Mouse (Mus musculus) midbrain, embryonic 13.5 days (tissue): ENCODE measurements around the gene Syt6. TPM values are rescaled to one million over a fixed set of nuclear protein-coding genes. Genes with fewer than 3 reads are reported as not detected.
"Not testable (repeated sequence)": the region's sequence is repeated elsewhere in the genome, so short reads cannot be mapped to it uniquely, and the experiment has no call there.

ENCODE experiments used
- ATAC-seq: fragments of 200-750 bp; cut with Nextera tagmentation; 2 replicates; pipeline ENCODE4 v1.8.0; 2017; ENCODE audit warnings: mild to moderate bottlenecking, moderate TSS enrichment, moderate library complexity
- H3K27ac ChIP-seq: fragments of 300-500 bp; sonication (generic); 2 replicates; pipeline ENCODE4 v1.5.1; 2015; ENCODE audit warnings: inconsistent platforms, mild to moderate bottlenecking, moderate library complexity
- H3K27me3 ChIP-seq: fragments of 300-500 bp; sonication (generic); 2 replicates; pipeline ENCODE4 v1.6.1; 2015; ENCODE audit warnings: mild to moderate bottlenecking, inconsistent platforms
- H3K36me3 ChIP-seq: fragments of 300-500 bp; sonication (generic); 2 replicates; pipeline ENCODE4 v1.6.1; 2015; ENCODE audit warnings: mild to moderate bottlenecking, inconsistent platforms
- H3K4me1 ChIP-seq: fragments of 300-500 bp; sonication (generic); replicated peaks from 2 replicates; pipeline ENCODE4 v1.6.1; 2015; ENCODE audit warnings: inconsistent platforms
- H3K4me2 ChIP-seq: fragments of 300-500 bp; sonication (generic); replicated peaks from 2 replicates; pipeline ENCODE4 v1.6.1; 2015; ENCODE audit warnings: moderate library complexity, mild to moderate bottlenecking, inconsistent platforms
- H3K4me3 ChIP-seq: fragments of 300-500 bp; sonication (generic); replicated peaks from 2 replicates; pipeline ENCODE4 v1.5.1; 2015; ENCODE audit warnings: mild to moderate bottlenecking, inconsistent platforms
- H3K9ac ChIP-seq: fragments of 300-500 bp; sonication (generic); replicated peaks from 2 replicates; pipeline ENCODE4 v1.6.1; 2015; ENCODE audit warnings: mild to moderate bottlenecking, inconsistent platforms
- H3K9me3 ChIP-seq: fragments of 300-500 bp; sonication (generic); 2 replicates; pipeline ENCODE4 v1.6.1; 2016; ENCODE audit warnings: mild to moderate bottlenecking, inconsistent platforms
- WGBS: fragments of 180-500 bp; shearing (Covaris S2); methylation state at CpG from one replicate; pipeline ENCODE4 v1.1.7; 2015; 5-methylcytosine and 5-hydroxymethylcytosine counted together
- polyA plus RNA-seq: library from polyadenylated mRNA; unstranded; fragments of >200 nt; fragmentation: Nextera tagmentation; extraction: Ambion mirVana; gene quantifications from 2 replicates; pipeline ENCODE4 v1.2.1, GENCODE M21; 2015

Syt6 gene
- polyA plus RNA-seq, 1 experiment from 2014 or later = 10.4 TPM

DNA sequence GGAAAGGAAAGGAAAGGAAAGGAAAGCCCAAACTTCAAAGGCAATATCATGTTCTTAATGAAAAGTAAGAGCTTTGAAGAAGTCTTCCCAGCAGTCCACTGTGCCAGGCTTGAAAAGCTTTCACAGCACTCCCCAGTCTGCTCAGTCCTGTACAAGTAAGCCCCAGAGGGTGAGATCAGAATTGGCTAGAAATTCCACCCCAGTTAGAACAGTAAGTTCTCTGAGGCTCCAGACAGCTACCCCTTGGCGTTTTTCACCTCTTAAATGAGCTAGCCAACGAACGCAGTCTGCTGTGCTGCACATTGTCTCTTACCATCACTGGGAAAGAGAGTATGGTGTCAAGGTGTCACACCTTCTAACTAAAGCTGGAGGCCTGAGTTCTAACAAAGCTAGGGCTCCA, 52.6 kb downstream of the Syt6 start:
- no peaks in the 10 kb centered on the region for H3K27me3 ChIP-seq
- no peak overlapping the region for H3K9ac ChIP-seq
- WGBS = 93% methylated on average over 3 of the region's 3 CpGs

GRCm38 (mm10) chr3:103633124-103633523, 58.1 kb downstream of the Syt6 start:
- no peak overlapping the region for H3K9ac ChIP-seq
- no peak overlapping the region for H3K27ac ChIP-seq
- no peak for ATAC-seq
- H3K36me3 ChIP-seq = no peaks in the 10 kb centered on the region
- no peaks in the 10 kb centered on the region for H3K4me1 ChIP-seq
- H3K27me3 ChIP-seq = no peaks in the 10 kb centered on the region
- no peak overlapping the region for H3K4me2 ChIP-seq
- no peak overlapping the region for H3K4me3 ChIP-seq
- no peaks in the 10 kb centered on the region for H3K9me3 ChIP-seq
- 87% methylated on average over 7 of the region's 7 CpGs for WGBS

More for the DNA sequence above, 52.6 kb downstream of the Syt6 start:
- H3K4me2 ChIP-seq = no peak overlapping the region
- 0 out of 2 replicates have a peak, but pooled peaks cover 6% of the 10 kb centered on the region for H3K4me1 ChIP-seq
- no peaks in the 10 kb centered on the region for H3K9me3 ChIP-seq
- H3K4me3 ChIP-seq = no peak overlapping the region
- no peak for ATAC-seq
- no peaks in the 10 kb centered on the region for H3K36me3 ChIP-seq
- H3K27ac ChIP-seq = no peak overlapping the region

GRCm38 (mm10) chr3:103633831-103634230, 58.8 kb downstream of the Syt6 start:
- Histone ChIP-seq H3K9ac (no peak overlapping the region), H3K27ac (no peak overlapping the region), H3K4me3 (no peak overlapping the region), H3K36me3 (no peaks in the 10 kb centered on the region), H3K27me3 (no peaks in the 10 kb centered on the region), H3K9me3 (no peaks in the 10 kb centered on the region), H3K4me1 (no peaks in the 10 kb centered on the region), H3K4me2 (no peak overlapping the region)
- WGBS = 82% methylated on average over 4 of the region's 4 CpGs
- no peak for ATAC-seq

GRCm38 (mm10) chr3:103634256-103634655, 59.2 kb downstream of the Syt6 start:
- Histone ChIP-seq H3K27me3 (no peaks in the 10 kb centered on the region), H3K27ac (no peak overlapping the region), H3K4me1 (no peaks in the 10 kb centered on the region), H3K36me3 (no peaks in the 10 kb centered on the region), H3K9me3 (no peaks in the 10 kb centered on the region), H3K4me2 (no peak overlapping the region), H3K4me3 (no peak overlapping the region), H3K9ac (no peak overlapping the region)
- 93% methylated on average over 1 of the region's 1 CpGs for WGBS
- ATAC-seq = no peak

DNA sequence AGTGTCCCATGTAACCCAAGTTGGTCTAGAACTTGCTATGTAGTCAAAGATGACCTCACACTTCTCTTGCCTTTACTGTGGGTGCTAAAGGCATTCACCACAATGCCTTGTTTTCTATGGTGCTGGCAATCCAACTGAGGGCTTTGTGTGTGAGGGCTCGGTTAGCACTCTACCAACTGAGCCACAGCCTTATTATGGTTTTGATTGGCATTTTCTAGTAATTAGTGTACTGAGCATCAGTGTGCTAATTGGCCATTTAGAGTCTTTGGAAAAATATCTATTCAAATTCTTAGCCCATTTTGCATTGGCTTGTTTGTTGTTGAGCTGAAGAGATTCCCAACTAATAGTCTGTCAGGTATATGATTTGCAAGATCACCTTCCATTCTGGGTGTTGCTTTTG, 62.6 kb downstream of the Syt6 start:
- Histone ChIP-seq H3K9ac (no peak overlapping the region), H3K4me2 (no peak overlapping the region), H3K4me1 (peaks cover 6% of the 10 kb centered on the region), H3K9me3 (no peaks in the 10 kb centered on the region), H3K27me3 (no peaks in the 10 kb centered on the region), H3K27ac (no peak overlapping the region), H3K36me3 (no peaks in the 10 kb centered on the region), H3K4me3 (no peak overlapping the region)
- whole genome bisulfite sequencing = 73% methylated on average over 1 of the region's 1 CpGs
- no peak for ATAC-seq

GRCm38 (mm10) chr3:103640226-103640803, 65.3 kb downstream of the Syt6 start:
- H3K4me1 ChIP-seq = peaks cover 6% of the 10 kb centered on the region

GRCm38 (mm10) chr3:103641301-103641700, 66.3 kb downstream of the Syt6 start:
- no peak overlapping the region for H3K27ac ChIP-seq
- H3K27me3 ChIP-seq = no peaks in the 10 kb centered on the region
- peaks cover 6% of the 10 kb centered on the region for H3K4me1 ChIP-seq
- no peak overlapping the region for H3K4me2 ChIP-seq
- 0 out of 2 replicates have a peak, but pooled peaks have one; percentile 20 for ATAC-seq
- no peaks in the 10 kb centered on the region for H3K36me3 ChIP-seq
- no peak overlapping the region for H3K9ac ChIP-seq
- H3K4me3 ChIP-seq = no peak overlapping the region
- H3K9me3 ChIP-seq = no peaks in the 10 kb centered on the region
- WGBS = 41% methylated on average over 7 of the region's 7 CpGs

More at GRCm38 (mm10) chr3:103640226-103640803, 65.3 kb downstream of the Syt6 start:
- ATAC-seq = no peak
- Histone ChIP-seq H3K4me2 (no peak overlapping the region), H3K4me3 (no peak overlapping the region), H3K9ac (no peak overlapping the region), H3K36me3 (no peaks in the 10 kb centered on the region), H3K9me3 (no peaks in the 10 kb centered on the region), H3K27ac (no peak overlapping the region), H3K27me3 (no peaks in the 10 kb centered on the region)
- 27% methylated on average over 8 of the region's 8 CpGs for WGBS

DNA sequence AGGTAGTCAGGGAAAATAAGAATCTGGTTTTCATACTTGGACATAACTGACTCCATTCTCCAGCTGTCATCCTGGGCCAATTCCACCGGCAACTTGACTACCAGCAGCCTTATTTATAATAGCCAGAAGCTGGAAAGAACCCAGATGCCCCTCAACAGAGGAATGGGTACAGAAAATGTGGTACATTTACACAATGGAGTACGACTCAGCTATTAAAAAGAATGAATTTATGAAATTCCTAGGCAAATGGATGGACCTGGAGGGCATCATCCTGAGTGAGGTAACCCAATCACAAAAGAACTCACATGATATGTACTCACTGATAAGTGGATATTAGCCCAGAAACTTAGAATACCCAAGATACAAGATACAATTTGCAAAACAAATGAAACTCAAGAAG, 70.9 kb downstream of the Syt6 start, which contains the start of gene Atg4a-ps:
TSS of gene Atg4a-ps (minus strand) at position 101 of the 400 bp plus-strand sequence.
- H3K4me1 ChIP-seq, H3K4me2 ChIP-seq, H3K27me3 ChIP-seq, H3K4me3 ChIP-seq, H3K9ac ChIP-seq, ATAC-seq, H3K9me3 ChIP-seq, H3K27ac ChIP-seq, H3K36me3 ChIP-seq: not testable (repeated sequence)
- 95% methylated on average over 2 of the region's 2 CpGs for WGBS

DNA sequence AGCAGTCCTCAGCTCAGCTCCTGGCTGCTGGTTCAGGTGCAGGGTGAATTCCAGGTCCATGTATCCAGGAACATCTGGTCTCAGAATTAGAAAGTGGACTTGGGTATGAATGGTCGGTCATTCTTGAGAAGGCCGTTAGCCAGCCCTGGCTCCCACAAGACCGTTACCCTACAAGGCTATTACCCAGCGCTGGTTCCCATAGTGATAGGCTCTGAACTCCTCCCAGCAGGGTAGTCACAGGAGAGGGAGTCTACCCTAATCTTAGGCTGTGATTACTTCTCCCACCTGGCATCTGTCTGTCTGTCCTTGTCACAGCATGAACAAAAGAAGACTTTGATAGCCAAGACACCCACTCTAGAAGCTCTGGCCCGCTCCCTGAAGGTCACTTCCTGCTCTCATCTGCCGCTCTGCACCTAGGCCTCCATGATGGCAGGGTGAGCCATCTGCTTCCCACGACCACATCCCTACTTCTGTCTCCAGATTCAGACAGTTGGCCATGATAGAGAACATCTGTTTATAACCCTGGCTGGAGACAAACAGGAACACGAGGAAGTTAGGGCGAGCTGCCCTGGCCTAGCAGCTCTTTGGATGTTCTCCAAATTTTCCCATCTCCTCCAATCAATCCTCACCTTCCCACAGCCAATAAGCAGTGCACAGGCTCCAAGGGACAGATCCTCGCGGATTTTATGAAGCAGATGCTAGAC, 72.3 kb downstream of the Syt6 start:
- Histone ChIP-seq H3K9ac (no peak overlapping the region), H3K27ac (no peak overlapping the region), H3K4me1 (0 out of 2 replicates have a peak, but pooled peaks cover 2% of the 10 kb centered on the region), H3K9me3 (no peaks in the 10 kb centered on the region), H3K27me3 (no peaks in the 10 kb centered on the region), H3K36me3 (no peaks in the 10 kb centered on the region), H3K4me3 (no peak overlapping the region), H3K4me2 (no peak overlapping the region)
- ATAC-seq = no peak
- WGBS = 88% methylated on average over 11 of the region's 11 CpGs

DNA sequence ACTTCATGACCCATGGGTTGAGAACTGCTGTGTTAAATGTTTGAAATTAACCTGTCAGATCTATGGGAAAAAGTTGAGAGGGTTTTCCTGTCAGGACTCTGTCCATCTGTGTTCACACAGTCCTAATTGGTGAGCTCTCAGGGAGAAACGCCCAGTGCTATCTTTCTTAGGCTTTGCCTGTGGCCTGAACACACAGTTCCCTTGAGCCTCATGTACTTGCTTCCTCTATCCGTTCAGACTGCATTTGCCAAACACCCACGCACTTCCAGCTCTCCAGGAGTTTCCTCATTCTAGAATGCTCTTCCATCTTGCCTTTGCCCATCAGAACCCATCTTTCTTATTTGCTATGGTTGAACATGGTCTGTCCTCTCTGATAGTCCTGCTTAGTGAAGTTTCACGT, 73.5 kb downstream of the Syt6 start:
- no peaks in the 10 kb centered on the region for H3K36me3 ChIP-seq
- H3K27ac ChIP-seq = no peak overlapping the region
- no peak overlapping the region for H3K4me2 ChIP-seq
- WGBS = 87% methylated on average over 4 of the region's 4 CpGs
- H3K4me3 ChIP-seq = no peak overlapping the region
- no peaks in the 10 kb centered on the region for H3K9me3 ChIP-seq
- no peaks in the 10 kb centered on the region for H3K27me3 ChIP-seq
- 0 out of 2 replicates have a peak, but pooled peaks cover 2% of the 10 kb centered on the region for H3K4me1 ChIP-seq
- no peak for ATAC-seq
- H3K9ac ChIP-seq = no peak overlapping the region

DNA sequence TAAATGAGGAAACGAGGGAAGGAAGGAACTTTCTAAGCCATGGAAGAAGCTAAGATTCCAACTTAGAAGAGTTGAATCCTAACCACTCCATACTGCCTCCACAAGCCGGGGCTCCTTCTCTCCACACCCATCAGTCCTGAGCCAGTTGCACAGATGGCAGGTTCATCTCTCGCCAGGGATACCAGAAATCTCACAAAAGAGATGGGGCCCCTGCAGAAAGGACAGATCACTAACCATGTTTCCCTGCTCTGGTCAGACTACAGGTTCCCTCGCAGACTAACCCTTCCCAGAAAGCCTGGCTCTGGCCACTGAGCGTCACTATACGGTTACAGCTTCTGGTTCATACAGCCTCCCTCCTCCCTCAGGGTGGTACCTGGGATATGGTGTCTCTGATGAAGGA, 74.7 kb downstream of the Syt6 start:
- no peak for ATAC-seq
- 75% methylated on average over 6 of the region's 6 CpGs for WGBS

DNA sequence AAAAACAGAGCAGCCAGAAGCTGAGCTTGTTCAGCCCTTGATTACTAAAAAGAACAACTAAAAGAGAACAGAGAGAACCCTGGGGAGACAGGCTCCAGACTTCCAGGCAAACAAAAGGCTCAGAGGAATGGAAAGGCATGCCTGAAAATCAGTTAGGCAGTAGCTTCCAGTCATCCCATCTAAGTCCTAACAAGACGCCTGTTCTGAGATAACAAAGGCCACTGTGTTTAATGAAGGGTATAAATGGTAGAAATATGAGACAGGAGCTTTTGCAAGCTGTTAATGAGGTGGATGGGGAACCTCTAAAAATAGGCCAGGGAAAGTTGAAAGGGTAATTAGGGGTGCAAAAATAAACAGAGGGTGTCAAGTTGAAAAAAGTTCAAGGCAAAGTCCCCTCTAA, 75.4 kb downstream of the Syt6 start:
- H3K27me3 ChIP-seq = no peaks in the 10 kb centered on the region
- 8% methylated on average over 1 of the region's 1 CpGs for WGBS
- ATAC-seq = no peak
- no peak overlapping the region for H3K4me3 ChIP-seq
- no peak overlapping the region for H3K4me2 ChIP-seq
- H3K4me1 ChIP-seq = 0 out of 2 replicates have a peak, but pooled peaks cover 2% of the 10 kb centered on the region
- H3K9me3 ChIP-seq = no peaks in the 10 kb centered on the region
- no peak overlapping the region for H3K9ac ChIP-seq
- H3K36me3 ChIP-seq = no peaks in the 10 kb centered on the region
- no peak overlapping the region for H3K27ac ChIP-seq

More for the DNA sequence above, 74.7 kb downstream of the Syt6 start:
- H3K4me2 ChIP-seq = no peak overlapping the region
- no peaks in the 10 kb centered on the region for H3K36me3 ChIP-seq
- H3K4me3 ChIP-seq = no peak overlapping the region
- H3K27ac ChIP-seq = no peak overlapping the region
- H3K4me1 ChIP-seq = 0 out of 2 replicates have a peak, but pooled peaks cover 2% of the 10 kb centered on the region
- no peaks in the 10 kb centered on the region for H3K27me3 ChIP-seq
- H3K9ac ChIP-seq = no peak overlapping the region
- H3K9me3 ChIP-seq = no peaks in the 10 kb centered on the region
